Mouse (Mus musculus) lung, postnatal 0 days (tissue): ENCODE results near the gene Mterf4. TPM values are rescaled to one million over a fixed set of nuclear protein-coding genes. Genes with fewer than 3 reads are reported as not detected.

Source experiments
- ATAC-seq: fragments of 200-750 bp; cut with Nextera tagmentation; 2 replicates; pipeline ENCODE4 v1.8.0; 2017; ENCODE audit warnings: moderate library complexity
- DNase-seq: peaks from one replicate; pipeline ENCODE4 v3.0.0-alpha.2; 2016; ENCODE audit warnings: low spot score
- H3K27ac ChIP-seq: fragments of 300-500 bp; sonication (generic); 2 replicates; pipeline ENCODE4 v1.5.1; 2014; ENCODE audit warnings: antibody characterized with exemption, mild to moderate bottlenecking, low read length, mixed read lengths
- H3K27me3 ChIP-seq: fragments of 300-500 bp; sonication (generic); replicated peaks from 2 replicates; pipeline ENCODE4 v1.6.1; 2014; ENCODE audit warnings: low read length, mixed read lengths; ENCODE audit not compliant: insufficient read depth
- H3K36me3 ChIP-seq: fragments of 300-500 bp; sonication (generic); 2 replicates; pipeline ENCODE4 v1.6.1; 2014; ENCODE audit warnings: low read length, mixed read lengths; ENCODE audit not compliant: insufficient read depth
- H3K4me1 ChIP-seq: fragments of 300-500 bp; sonication (generic); 2 replicates; pipeline ENCODE4 v1.6.1; 2014; ENCODE audit warnings: antibody characterized with exemption, low read depth, low read length, mixed read lengths; ENCODE audit not compliant: insufficient read depth
- H3K4me2 ChIP-seq: fragments of 300-500 bp; sonication (generic); replicated peaks from 2 replicates; pipeline ENCODE4 v1.6.1; 2014; ENCODE audit warnings: low read depth, mild to moderate bottlenecking, low read length, moderate library complexity, mixed read lengths
- H3K4me3 ChIP-seq: fragments of 300-500 bp; sonication (generic); 2 replicates; pipeline ENCODE4 v1.5.1; 2014; ENCODE audit warnings: low read depth, low read length
- H3K9ac ChIP-seq: fragments of 300-500 bp; sonication (generic); replicated peaks from 2 replicates; pipeline ENCODE4 v1.6.1; 2014; ENCODE audit warnings: low read depth, mild to moderate bottlenecking
- H3K9me3 ChIP-seq: fragments of 300-500 bp; sonication (generic); 2 replicates; pipeline ENCODE4 v1.6.1; 2016; ENCODE audit warnings: low read length, mixed read lengths
- CTCF ChIP-seq: IDR thresholded peaks from 2 replicates; pipeline ENCODE4 v1.5.1; 2016; ENCODE audit warnings: antibody characterized with exemption, mild to moderate bottlenecking
- EP300 ChIP-seq: IDR thresholded peaks from 2 replicates; pipeline ENCODE4 v1.6.1; 2016; ENCODE audit warnings: antibody characterized with exemption, mild to moderate bottlenecking, control low read depth
- WGBS: fragments of 180-500 bp; shearing (Covaris S2); extraction: QIAGEN DNeasy Blood & Tissue Kit; methylation state at CpG from one replicate; pipeline ENCODE4 v1.1.7; 2014; 5-methylcytosine and 5-hydroxymethylcytosine counted together
- microRNA-seq: library from miRNA; unstranded; fragments of <30 nt; microRNA quantifications from one replicate; pipeline ENCODE4, GENCODE M21; 2016
- polyA plus RNA-seq: library from polyadenylated mRNA; unstranded; fragments of >200 nt; fragmentation: Nextera tagmentation; extraction: Ambion mirVana; gene quantifications from 2 replicates; pipeline ENCODE4 v1.2.1, GENCODE M21; 2015

Mterf4 gene
- polyA plus RNA-seq, 1 experiment from 2014 or later, result 18.9 TPM

GRCm38 (mm10) chr1:93252586-93252985 lies 53.1 kb downstream of the Mterf4 start:
- Histone ChIP-seq H3K4me1 (no peaks in the 10 kb centered on the region), H3K4me2 (no peak overlapping the region), H3K36me3 (no peaks in the 10 kb centered on the region), H3K4me3 (no peak overlapping the region), H3K27me3 (no peaks in the 10 kb centered on the region), H3K27ac (no peak overlapping the region), H3K9me3 (no peaks in the 10 kb centered on the region), H3K9ac (no peak overlapping the region)
- no peak for TF ChIP-seq CTCF
- TF ChIP-seq EP300, result no peak
- 32% methylated on average over 2 of the region's 2 CpGs for WGBS
- DNase-seq (peak; percentile 66), ATAC-seq (peak; percentile 52; the same call in 1 of the 2 replicates)

Small RNA genes within 50 kb of the gene (microRNA-seq; reads per million reads assigned to microRNA genes)
- not detected for gene Mir6345
- 2.2 reads per million for gene Mir6901
- gene Mir6902, result not detected

Other genes with a start within 250 kb of the Mterf4 start
- 3.2 and 4.4 TPM in 2 replicates for gene Kif1a, start 204.0 kb downstream of the Mterf4 start, polyA plus RNA-seq
- gene Agxt, start 170.7 kb downstream of the Mterf4 start, polyA plus RNA-seq, result 0.08 and 0.10 TPM in 2 replicates
- gene 2310007B03Rik, start 145.0 kb downstream of the Mterf4 start, polyA plus RNA-seq, result 65.3 and 73.6 TPM in 2 replicates
- 1.3 TPM in 2 replicates for gene Crocc2, start 137.2 kb downstream of the Mterf4 start, polyA plus RNA-seq
- 8.4 and 13.8 TPM in 2 replicates for gene Sned1, start 70.1 kb downstream of the Mterf4 start, polyA plus RNA-seq
- 28.6 and 31.4 TPM in 2 replicates for gene Ppp1r7, start 36.9 kb upstream of the Mterf4 start, polyA plus RNA-seq
- gene Pask, start 37.6 kb upstream of the Mterf4 start, polyA plus RNA-seq, result 1.4 and 1.8 TPM in 2 replicates
- gene Ano7, start 68.0 kb upstream of the Mterf4 start, polyA plus RNA-seq, result 0.06 TPM in 1 of 2 replicates, not detected in the other
- 172 and 175 TPM in 2 replicates for gene Hdlbp, start 172.9 kb upstream of the Mterf4 start, polyA plus RNA-seq
- 3.4 and 3.6 TPM in 2 replicates for gene Farp2, start 206.2 kb upstream of the Mterf4 start, polyA plus RNA-seq